Mouse (Mus musculus) thymus, postnatal 36 days (tissue): Measurements from ENCODE around the gene Gm21985.
"Not testable (repeated sequence)": the region's sequence is repeated elsewhere in the genome, so short reads cannot be mapped to it uniquely, and the experiment has no call there.

Experiments used
- DNase-seq, 2 experiments: peaks; one replicate each; pipeline ENCODE4 v3.0.0; 2022; ENCODE audit warnings: mixed read lengths in 2 of 2

Gm21985 gene

DNA sequence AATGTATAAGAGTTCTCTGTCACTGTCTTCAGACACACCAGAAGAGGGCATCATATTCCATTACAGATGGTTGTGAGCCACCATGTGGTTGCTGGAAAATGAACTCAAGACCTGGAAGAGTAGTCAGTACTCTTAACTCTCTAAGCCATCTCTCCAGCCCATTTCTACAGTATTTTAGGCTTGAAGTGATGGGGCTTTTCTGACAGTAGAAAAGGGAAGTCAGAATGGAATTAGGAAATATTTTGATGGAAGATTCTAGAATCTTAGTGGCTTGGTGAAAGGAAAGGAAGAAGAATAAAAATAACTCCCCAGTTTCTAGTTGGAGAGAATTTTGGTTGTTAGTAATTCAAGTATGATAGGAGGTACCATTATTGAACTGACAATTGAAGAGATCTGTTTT lies 127.8 kb downstream of the Gm21985 start:
- no peak for DNase-seq

DNA sequence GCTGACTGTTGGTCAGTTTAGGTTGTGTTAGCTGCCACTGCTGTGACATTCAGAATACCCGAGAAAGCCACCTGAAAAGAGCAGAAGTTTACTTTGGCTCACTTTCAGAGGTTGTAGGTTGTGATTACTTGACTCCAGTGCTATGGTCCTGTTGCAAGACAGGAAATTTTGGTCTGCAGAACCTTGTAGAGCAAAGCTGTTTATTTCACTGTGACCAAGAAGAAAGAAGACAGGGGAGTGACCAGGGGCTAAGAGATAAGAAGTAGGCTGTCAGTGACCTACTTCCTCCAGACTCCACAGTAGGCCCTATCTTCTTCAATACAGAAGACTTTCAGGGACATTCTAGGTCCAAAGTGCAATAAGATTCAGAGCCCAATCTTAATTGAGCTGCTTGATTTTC lies 130.5 kb downstream of the Gm21985 start:
- no peak for DNase-seq

DNA sequence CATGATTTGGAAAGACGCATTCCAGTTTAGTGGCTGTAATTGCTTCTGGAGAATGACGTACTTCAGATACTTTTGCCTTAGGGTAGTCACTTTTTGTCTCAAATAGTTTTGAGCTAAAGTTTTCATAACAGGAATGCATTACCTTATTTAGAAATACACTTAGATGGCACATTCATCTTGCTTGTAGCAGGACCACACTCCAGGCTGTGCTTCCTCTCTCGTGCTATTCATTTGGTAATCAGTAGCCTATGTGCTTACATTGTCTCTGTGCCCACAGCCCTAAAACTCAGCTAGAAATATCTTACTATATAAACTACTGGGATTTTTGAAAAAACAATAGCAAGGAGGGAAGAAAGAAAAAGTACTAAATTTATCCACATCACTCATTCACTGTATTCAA lies 140.9 kb downstream of the Gm21985 start:
- DNase-seq, result no peak

DNA sequence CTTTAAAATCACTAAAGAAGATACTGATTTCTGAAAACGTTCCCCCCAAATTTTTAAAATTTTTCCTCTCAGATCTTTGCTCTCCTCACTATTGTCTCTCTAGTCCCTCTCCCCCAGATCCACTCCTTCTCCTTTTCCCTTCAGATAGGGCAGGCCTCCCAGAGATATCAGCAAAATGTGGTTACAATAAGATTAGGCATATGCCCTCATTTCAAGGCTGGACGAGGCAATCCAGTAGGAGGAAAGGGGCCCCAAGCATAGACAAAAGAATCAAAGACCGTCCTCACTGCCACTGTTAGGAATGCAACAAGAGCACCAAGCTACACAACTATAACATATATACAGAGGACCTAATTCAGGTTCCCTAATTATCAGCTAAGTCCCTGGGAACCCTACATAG lies 159.2 kb downstream of the Gm21985 start:
- no peak for DNase-seq

DNA sequence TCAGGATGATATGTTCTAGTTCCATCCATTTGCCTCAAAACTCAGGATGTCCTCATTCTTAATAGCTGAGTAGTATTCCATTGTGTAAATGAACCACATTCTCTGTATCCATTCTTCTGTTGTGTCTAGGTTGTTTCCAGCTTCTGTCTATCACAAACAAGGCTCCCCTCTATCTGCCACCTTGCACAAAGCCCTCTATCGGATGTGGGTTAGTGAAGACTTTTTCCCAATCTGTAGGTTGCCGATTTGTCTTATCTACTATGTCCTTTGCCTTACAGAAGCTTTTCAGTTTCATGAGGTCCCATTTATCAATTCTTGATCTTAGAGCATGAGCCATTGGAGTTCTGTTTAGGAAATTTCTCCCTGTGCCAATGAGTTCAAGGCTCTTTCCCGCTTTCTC lies 162.4 kb downstream of the Gm21985 start:
- not testable (repeated sequence) for DNase-seq

DNA sequence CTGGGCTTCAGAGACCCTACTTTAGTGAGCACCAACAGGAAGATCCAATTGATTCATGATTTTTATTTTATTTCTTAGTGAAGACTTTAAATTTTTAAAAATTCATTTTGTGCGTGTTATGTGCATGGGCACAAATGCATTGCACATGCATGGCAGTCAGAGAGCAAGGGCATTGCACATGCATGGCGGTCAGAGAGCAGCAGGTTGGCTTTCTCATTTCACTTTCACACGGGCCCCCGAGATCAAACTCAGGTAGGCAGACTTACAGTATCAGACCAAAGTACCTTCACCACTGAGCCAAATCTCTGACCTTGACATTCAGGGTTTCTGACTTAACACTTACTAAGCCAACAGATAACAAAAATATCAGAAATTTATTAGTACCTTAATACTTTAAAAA lies 163.6 kb downstream of the Gm21985 start:
- DNase-seq, result no peak

DNA sequence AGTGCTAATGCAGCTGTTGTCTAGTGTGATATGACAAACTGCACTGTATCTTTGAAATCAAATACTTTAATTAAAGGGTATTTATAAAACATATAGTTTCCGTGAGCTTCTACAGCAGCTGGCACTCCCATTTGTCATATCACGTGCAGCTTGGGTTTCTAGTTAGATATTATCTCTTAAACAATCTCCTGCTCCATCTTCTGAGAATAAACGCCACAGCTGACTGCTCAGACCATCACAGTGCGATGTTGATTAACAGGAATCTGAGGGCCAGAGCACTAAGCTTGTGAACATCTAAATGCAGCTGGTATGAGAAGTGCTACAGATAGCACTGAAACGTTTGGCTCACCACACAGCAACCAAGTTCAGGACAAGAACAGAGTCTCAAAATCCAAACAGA lies 164.3 kb downstream of the Gm21985 start:
- DNase-seq, result no peak

DNA sequence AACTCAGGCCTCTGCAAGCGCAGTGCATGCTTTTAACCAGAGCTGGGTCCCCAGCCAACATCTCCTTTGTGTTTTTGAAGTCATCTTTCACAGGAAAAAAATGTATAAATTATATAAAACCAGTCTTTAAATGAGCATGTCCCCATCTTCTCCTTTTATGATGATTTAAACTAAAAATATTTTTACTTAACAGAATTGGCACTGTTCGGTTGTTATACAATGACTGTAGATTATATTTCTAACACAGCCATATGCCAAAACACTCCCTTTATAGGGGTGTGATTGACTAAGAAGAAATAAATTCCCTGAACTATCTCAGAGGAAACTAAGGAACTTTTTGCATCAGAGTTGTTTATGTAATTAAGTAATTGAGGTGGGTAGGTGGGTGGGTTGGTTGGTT lies 166.4 kb downstream of the Gm21985 start:
- no peak for DNase-seq

DNA sequence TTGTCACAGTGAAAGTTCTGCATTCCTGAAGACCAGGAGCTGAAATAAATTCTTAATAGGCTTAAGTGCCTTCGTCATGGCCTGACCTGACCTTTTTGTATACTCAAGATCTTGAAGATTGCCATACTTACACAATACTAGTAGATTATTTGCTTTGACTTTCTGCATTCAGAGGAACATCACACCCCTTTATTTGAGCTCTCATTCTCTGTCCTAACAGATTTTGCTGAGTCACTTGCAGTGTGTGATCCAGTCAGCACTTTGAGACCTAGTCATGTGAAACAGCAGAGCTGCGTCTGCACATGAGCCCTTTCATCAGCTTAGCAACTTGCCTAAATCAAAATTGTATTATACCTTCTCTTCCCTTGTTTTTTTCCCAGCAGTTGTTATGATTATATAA lies 167.2 kb downstream of the Gm21985 start:
- DNase-seq, result no peak

DNA sequence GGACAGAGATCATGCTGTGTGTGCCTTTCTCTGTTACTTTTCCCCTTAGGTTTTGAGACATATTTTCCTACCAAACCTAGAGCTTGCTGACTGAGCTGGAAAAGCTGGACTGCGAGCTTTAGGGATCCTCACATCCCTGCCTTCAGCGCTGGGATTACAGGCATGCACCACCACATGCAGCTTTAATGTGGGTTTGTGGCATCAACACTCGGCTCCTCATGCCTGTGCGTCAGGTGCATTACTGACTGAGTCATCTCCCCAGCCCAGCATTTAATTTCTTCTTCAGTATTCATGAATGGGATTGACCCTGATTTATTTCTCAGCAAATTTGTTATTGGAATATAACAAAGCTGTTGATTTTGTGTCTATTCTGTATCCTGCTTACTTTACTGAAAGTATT lies 170.2 kb downstream of the Gm21985 start:
- no peak for DNase-seq

DNA sequence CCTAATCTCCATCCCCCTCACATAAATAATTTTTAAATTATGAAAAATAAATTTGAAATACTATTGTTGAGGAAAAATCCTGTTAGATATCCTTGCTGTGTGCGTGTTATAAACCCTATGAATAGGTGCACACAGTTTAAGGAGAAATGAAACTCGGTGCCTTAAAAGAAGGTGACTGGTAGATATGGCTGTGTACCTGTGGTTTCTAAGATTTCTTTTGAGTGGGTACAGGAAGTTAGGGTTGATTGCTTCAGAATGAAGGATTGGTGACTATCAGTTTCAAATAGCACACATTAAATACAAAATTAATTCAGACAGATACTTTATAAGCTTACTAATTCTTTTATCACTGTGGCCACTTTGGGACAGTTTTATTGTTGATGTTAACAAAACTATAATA lies 171.5 kb downstream of the Gm21985 start:
- DNase-seq, result no peak

DNA sequence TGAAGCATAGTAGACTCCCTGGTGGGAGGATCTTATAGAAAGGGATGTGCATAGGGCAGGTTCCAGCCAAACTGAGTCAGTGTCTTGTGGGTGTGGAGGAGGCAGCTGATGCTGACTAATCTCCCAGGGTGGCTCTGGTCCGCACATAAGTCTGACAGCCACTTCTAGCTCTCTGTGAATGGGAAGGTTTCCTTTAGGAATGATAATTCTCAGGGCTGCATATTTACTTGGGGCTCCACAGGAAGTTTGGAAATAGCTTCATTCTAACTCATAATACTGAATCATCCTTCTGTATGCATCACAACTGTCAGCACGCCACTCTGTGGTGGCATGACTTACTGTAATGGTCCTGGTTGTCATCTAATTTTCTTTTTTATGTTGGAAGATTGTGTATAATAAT lies 177.4 kb downstream of the Gm21985 start:
- no peak for DNase-seq

DNA sequence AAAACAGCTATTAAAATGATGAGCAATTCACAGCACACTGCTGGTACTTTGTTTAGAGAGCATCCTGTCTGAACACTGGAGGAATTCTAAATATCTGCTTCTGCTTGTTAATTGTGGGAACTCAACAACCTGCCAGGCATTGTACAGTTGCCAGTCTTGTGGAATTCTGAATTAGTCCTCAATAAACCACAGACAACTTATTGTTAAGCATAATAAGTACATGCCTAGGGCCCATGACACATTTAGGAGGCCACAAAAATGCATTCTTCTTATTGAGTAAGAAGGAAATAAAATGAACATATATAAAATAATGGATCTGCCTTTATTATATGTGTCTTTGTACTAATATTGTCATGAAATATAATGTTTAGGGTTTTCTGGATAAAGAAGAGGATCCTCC lies 179.4 kb downstream of the Gm21985 start:
- DNase-seq, result no peak

DNA sequence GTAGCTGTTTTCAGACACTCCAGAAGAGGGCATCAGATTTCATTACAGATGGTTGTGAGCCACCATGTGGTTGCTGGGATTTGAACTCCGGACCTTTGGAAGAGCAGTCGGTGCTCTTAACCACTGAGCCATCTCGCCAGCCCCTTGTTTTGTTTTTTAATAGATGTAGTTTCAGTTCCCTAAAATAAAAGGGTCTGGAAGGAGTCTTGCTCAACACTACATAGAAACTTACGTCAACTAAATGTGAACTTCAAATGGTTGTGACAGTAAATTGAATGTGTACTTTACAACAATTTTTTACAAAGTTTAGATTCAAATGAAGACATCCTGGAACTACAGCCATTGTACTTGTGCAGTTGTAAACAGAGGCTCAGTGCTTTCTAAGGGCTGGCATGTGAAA lies 181.9 kb downstream of the Gm21985 start:
- DNase-seq, result not testable (repeated sequence)

DNA sequence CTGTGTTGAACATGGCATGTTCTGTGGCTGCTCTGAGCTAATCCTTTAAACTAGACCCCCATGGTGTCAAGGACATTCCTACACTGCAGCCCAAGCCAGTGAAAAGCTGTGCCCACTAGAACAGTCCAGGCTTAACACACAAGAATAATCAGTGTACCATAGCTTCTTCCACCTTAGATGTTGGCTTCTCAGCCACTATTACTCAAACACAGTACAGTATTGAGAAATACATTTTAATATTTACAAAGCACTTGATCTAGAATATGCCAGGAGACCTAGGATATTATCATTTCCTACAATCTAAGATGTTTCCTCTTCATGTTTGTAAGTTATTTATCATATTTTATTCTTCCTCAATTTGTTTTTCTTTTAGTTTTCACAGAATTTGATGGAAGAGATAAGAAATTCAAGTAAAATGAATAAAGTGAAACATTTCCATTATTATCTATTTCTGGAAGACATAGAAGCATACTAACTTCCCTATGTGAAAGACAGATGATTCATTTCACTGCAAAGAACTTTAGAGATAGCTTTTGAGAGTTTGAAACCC lies 182.5 kb downstream of the Gm21985 start:
- no peak for DNase-seq

DNA sequence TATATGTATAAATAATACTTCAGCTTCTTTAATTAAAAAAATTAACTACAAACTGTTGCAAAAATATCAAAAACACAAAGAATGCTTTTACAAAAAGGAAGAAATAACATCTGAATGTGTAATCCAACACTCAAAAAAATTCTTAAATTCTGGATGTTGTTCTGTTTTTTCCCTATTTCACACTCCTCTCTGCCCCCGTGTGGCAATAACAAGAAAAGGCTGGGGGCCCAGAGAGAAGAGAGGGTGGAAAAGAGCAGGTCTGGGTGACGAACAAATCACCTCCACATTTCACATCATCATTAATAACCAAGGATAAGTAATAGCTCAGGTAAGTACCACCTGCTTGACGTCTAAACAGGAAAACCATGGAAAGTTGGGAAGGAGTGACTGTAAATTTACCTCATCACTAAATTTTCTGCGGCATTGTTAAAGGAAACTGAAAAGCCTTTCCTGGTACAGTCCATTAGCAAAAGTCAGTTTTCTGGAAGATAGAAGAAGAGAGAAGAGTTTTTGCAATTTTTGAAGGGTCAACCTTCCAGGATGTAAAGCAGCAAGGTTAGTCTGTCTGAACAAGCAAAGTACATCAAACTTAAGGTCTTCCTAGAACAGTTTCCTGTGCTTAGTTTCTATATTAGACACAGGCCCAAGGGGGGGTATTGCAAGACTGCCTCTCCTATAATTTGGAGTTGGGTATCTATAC lies 183.6 kb downstream of the Gm21985 start:
- peak; percentile 8 to 9 for DNase-seq

DNA sequence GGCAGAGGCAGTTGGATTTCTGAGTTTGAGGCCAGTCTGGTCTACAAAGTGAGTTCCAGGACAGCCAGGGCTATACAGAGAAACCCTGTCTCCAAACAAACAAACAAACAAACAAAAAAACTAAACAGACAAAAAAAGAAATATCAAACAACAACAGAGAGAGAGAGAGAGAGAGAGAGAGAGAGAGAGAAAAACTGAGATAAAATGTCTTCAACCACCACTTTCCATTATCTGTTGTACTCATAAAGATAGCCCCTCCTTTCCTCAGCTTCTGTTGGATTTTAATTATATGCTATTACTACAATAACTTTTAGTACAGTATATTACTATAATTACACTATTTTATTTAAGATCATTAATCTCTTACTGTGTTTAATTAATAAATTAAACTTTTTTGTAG lies 186.4 kb downstream of the Gm21985 start:
- not testable (repeated sequence) for DNase-seq

DNA sequence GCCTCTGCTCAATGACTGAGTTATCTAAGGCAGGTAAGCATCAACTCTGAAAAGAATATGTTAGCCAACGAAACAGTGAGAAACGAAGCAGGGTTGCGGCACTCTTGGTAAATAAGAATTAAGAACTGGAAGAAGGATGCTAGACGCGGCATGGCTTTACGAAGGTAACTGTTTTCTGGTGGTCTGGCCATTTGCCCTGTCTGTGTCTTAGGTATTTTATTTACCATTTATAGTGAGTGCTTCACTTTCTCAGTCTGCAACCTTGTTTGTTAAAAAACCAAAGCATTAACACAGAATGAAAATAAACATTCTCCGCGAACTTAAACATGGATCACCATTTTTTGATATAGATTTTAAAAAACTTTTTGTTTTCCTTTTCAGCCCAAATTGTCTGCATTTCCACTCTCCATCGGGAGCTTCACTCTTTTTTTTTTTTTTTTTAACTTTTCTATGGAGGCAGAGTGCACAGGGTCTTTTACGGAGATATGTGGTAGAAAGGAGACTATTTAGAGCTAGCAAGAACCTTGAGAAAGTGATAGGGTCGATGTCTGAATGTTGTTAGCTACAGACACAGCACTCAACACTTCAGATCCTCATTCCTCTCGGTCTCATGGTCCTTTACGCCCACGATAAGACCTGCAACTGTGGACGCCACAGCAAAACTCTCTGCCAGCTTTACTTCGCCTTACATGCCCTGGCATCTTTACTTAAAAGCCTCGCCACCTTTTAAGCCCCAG lies 188.2 kb downstream of the Gm21985 start:
- DNase-seq, result no peak

DNA sequence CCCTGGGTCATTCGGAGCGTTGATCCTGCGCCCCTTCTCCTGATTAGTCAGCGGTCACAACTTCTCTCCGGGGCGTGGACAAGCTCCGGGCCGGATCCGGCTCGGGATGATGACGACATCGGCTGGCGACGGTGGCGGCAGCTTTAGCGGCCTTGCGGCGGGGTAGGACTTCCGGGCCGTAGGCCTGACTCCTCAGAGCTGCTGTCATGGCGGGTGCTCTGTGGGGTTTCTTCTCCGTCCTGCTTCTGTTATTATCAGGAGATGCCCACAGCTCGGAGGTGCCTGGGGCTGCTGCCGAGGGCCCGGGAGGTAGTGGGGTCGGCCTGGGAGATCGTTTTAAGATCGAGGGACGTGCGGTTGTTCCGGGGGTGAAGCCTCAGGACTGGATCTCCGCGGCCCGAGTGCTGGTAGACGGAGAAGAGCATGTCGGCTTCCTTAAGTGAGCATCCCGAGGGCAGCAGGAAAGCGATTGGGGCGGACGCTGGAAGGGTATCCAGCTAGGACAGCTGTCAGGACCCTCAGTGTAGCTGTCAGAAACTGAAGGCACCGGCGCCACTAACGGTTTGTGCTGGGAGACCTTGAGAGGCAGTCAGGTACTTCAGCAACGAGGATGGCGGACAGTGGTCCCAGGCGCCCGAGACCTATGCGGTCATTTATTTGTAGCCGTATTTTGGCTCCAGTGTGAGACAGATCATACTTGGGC lies 188.9 kb downstream of the Gm21985 start, which contains the start of gene Emc7:
TSS of gene Emc7 (plus strand) at position 136 of the 703 bp plus-strand sequence.
- DNase-seq, result peak; percentile 96
